Mouse (Mus musculus): ENCODE measurements at regions not wholly inside any gene's neighbourhood (a gene's known extent, or its start where the extent isn't known, plus 50 kb on each side); places are given as distances from the start of the nearest gene placed in this dataset.

GRCm38 (mm10) chr12:52644059-52644458 lies 55.1 kb upstream of the Akap6 start (continued):
- TF ChIP-seq NRF1 (IDR thresholded peaks at IDR 0.05; ENCODE audit: insufficient read depth, low read depth, low read length, poor library complexity, severe bottlenecking): no peak
- TF ChIP-seq KAT2A (conservative IDR thresholded peaks at IDR 0.05; ENCODE audit: low read depth, low read length): peak; percentile 55
- peak; percentile 87 for TF ChIP-seq MAX (IDR thresholded peaks at IDR 0.05; ENCODE audit: low read length)
- TF ChIP-seq GABPA (IDR thresholded peaks at IDR 0.05; ENCODE audit: low read depth, low read length): no peak; the same call in 1 of the 2 replicates
- no peak for TF ChIP-seq ZKSCAN1 (IDR thresholded peaks at IDR 0.05; ENCODE audit: low read depth, low read length)
- TF ChIP-seq MEF2A (IDR thresholded peaks at IDR 0.05; ENCODE audit: extremely low read depth, insufficient replicate concordance, low read depth, low read length, poor library complexity, severe bottlenecking): no peak
- TF ChIP-seq MAFK (IDR thresholded peaks at IDR 0.05; ENCODE audit: borderline replicate concordance, low read depth, low read length): peak; percentile 38; the same call in 1 of the 2 replicates
- TF ChIP-seq JUND (IDR thresholded peaks at IDR 0.05; ENCODE audit: low read depth, low read length): peak; percentile 84; the same call in 1 of the 2 replicates
- 0 out of 2 replicates have a peak, but pooled peaks have one; percentile 48 for TF ChIP-seq ZMIZ1 (IDR thresholded peaks at IDR 0.05; ENCODE audit: low read depth, low read length)
- TF ChIP-seq RAD21 (IDR thresholded peaks at IDR 0.05; ENCODE audit: low read depth, low read length): no peak
- TF ChIP-seq HCFC1 (IDR thresholded peaks at IDR 0.05; ENCODE audit: low read depth, low read length): peak; percentile 60; the same call in 1 of the 2 replicates
- TF ChIP-seq ZNF384 (IDR thresholded peaks at IDR 0.05; ENCODE audit: low read depth, low read length): peak; percentile 20; the same call in 1 of the 2 replicates
